Mouse (Mus musculus) frontal cortex, adult 2 months (tissue): ENCODE measurements around the gene Gltp. TPM values are rescaled to one million over a fixed set of nuclear protein-coding genes. Genes with fewer than 3 reads are reported as not detected.

ENCODE experiments used
- polyA plus RNA-seq: library from polyadenylated mRNA; depleted of rRNA; stranded (reverse); fragments of >200 nt; gene quantifications from 2 replicates; pipeline ENCODE4 v1.2.3, GENCODE M21; 2012; rRNA removed

Gene Gltp
- polyA plus RNA-seq, 1 experiment: 51.5 TPM

Other genes with a start within 250 kb of the Gltp start
- 31.1 and 31.4 TPM in 2 replicates for gene Mmab, start 246.9 kb downstream of the Gltp start, polyA plus RNA-seq
- 35.8 and 38.1 TPM in 2 replicates for gene Mvk, start 246.7 kb downstream of the Gltp start, polyA plus RNA-seq
- gene Fam222a, start 123.0 kb downstream of the Gltp start, polyA plus RNA-seq: 8.3 and 10.6 TPM in 2 replicates
- 1.9 and 2.2 TPM in 2 replicates for gene Trpv4, start 32.6 kb downstream of the Gltp start, polyA plus RNA-seq
- gene Tchp, start 16.8 kb upstream of the Gltp start, polyA plus RNA-seq: 19.9 and 20.3 TPM in 2 replicates
- gene Ankrd13a, start 83.7 kb upstream of the Gltp start, polyA plus RNA-seq: 32.8 and 33.0 TPM in 2 replicates
- gene Git2, start 84.5 kb upstream of the Gltp start, polyA plus RNA-seq: 48.1 and 49.1 TPM in 2 replicates
- 223 and 253 TPM in 2 replicates for gene 1500011B03Rik, start 132.5 kb upstream of the Gltp start, polyA plus RNA-seq
- gene 4930519G04Rik, start 162.7 kb upstream of the Gltp start, polyA plus RNA-seq: not detected in 2 replicates
- 0.25 and 0.40 TPM in 2 replicates for gene Gm9936, start 167.7 kb upstream of the Gltp start, polyA plus RNA-seq
- 8.3 and 8.7 TPM in 2 replicates for gene Oasl2, start 206.0 kb upstream of the Gltp start, polyA plus RNA-seq
- 0.48 and 0.78 TPM in 2 replicates for gene Oasl1, start 232.3 kb upstream of the Gltp start, polyA plus RNA-seq